Mouse (Mus musculus): ENCODE results near the gene Dclk1.

Gene Dclk1

DNA sequence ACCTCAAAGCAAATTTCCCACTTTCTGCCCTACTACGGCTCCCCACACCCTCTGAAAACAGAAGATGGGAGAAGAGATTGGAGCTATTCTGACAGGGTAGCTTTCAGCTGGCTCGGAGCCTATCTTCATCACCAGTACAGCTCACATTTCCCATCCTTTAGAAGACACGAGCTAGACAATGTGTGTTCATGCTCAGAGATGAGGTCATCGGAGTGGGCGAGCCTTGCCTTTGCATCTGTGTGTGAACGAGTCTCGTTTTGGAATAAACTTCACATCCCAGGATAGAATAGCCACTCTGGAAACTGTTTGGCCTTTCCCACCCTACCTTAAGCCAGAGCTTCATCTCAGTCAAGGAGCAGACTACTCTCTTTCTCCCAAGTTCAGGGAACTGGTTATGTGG, 95.5 kb downstream of the Dclk1 start:
- no peak for DNase-seq

GRCm38 (mm10) chr3:55342445-55342844, 100.3 kb downstream of the Dclk1 start:
- DNase-seq, result no peak

GRCm38 (mm10) chr3:55347371-55348025, 105.3 kb downstream of the Dclk1 start:
- DNase-seq, result peak; percentile 58

DNA sequence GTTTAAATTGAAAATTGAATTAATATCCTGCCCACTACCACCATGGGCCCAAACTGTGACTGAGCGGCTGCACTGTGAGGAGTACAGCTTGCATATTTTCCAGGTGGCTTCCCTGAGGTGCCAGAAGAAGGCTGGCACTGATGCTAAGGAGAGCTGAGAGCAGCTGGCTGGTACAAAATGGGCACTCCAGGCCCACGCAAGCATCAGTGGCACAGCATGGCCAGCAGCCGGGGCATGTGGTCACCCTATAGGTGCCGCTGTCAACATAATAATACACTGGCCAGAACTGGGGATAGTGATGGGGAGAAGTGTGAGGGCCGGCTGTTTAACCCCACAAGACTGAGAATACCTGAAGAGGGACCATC, 105.8 kb downstream of the Dclk1 start:
- no peak for DNase-seq

- DNase-seq, result no peak
Observed at GRCm38 (mm10) chr3:55350194-55350593, 108.0 kb downstream of the Dclk1 start.

- DNase-seq, result peak; percentile 75
Observed at GRCm38 (mm10) chr3:55351281-55352052, 109.3 kb downstream of the Dclk1 start.

- DNase-seq, result no peak
Observed at GRCm38 (mm10) chr3:55352529-55352928, 110.4 kb downstream of the Dclk1 start.

DNA sequence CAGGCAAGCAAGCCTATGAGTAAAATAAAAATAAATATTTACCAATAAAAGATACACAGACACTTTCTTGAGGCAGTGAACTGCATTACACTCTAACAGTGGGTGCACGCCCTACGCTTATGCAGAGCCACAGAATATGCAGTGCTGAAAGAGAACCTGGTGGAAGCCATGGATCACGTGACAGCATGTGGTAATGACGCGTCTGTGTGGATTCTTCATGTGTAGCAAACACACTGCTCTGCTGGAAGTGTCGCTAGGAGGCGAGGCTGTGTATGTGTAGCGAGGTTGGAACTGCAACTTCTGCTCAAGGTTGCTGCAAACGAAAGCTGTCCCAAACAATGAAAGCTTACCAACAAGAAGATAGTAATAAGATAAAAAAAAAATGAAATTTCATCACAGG, 111.0 kb downstream of the Dclk1 start:
- no peak for DNase-seq

DNA sequence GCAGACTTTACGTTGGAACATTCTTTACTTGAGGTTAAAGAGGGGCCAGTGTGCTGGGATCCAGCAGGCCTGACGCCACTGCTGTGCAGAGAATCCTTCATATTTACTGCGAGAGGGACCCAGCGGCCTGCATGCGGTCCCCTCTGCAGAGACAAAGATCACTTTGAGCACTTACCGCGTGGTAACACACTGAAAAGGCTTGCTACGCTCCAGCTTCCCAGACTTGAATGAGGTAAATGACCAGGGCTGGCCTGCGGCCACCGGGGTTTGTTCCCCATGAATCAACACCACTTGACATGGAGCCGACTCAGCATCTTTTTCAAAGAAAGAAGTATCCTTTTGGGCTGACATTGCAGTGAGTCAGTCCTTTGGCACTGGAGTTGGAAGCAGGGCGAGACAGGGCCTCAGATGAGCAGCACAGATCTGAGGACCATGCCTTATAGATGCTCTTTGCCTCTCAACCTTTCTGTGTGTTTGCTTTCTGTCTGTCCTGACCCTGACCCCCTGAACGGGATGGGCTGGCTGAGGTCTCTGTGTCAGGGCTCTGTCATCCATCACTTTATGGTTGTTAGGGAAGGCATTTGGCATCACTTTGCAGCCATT, 111.8 kb downstream of the Dclk1 start:
- peak; percentile 60 for DNase-seq

DNA sequence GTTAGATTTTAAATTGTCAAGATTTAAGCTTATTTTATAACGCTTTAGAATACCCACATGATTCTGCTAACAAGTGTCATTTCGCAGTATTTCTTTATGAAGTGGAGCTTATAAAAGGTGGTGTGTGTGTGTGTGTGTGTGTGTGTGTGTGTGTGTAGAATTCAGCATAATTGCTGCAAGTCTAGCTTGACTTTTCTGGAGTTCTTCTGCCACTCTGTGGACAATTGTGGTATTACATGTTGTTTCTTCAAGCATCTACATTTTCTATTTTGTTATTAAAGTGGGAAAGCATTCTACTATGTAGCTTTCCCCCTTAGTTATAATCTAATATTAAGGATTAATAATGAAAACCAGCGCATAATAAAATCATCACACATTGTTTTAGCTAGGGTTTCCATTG, 112.6 kb downstream of the Dclk1 start:
- peak; percentile 61 for DNase-seq

GRCm38 (mm10) chr3:55358486-55358885, 116.3 kb downstream of the Dclk1 start:
- no peak for DNase-seq

- no peak for DNase-seq
Observed at GRCm38 (mm10) chr3:55360836-55361235, 118.7 kb downstream of the Dclk1 start.

DNA sequence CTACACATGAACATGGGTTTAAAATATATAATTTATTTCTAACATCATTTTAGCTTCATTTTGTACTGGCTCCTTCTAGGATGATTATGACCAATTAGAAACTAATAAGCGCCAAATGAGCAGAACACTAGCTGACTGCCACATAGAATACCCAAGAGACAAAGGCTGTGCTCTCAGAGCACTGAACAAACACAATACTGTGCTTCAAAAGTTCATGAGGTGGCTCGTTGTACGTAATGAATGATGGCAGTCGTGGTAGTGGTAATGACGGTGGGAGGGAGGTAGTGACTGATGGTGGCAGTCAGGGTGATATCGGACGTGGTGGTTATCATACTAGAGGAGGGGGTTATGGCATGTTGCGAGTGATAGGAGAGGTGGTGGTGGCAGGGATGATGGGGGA, 125.0 kb downstream of the Dclk1 start:
- DNase-seq, result no peak

DNA sequence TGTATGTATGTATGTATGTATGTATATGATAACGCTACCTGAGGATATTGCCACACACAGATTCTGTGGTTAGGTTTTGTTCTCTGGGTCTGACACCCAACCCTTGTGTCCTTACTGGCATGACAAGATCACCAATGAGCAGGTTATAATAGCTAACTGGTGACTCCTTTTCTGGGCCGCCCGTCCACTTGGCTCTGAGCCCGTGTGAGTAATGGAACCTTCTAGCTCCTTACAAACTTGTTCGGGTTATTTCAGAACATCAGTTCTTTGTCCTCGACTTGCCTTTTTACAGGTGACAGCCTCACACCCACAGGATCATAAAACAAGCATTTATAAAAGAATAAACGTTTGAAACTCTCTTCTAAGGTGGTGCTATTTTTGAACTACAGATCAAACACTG, 127.0 kb downstream of the Dclk1 start:
- no peak for DNase-seq

GRCm38 (mm10) chr3:55373689-55374088, 131.5 kb downstream of the Dclk1 start:
- peak; percentile 84 for DNase-seq

DNA sequence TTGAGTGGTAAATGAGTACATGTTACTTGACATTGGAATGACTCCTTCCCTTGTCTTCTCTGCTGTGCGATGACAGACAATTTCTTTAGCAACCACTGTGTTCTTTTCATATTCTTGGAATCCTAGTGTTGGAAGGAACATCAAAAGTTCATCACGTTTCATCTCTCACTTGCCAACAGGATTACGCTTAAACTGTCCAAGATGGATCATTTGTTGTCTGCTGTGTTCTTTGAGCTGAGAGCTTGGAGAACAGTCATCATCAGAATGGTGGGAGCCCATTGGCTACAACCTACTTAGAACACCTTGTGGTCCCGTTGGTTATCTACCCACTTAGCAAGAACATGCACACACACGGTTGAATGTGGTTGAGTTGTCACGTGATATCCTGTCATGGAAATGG, 136.4 kb downstream of the Dclk1 start:
- DNase-seq, result no peak

DNA sequence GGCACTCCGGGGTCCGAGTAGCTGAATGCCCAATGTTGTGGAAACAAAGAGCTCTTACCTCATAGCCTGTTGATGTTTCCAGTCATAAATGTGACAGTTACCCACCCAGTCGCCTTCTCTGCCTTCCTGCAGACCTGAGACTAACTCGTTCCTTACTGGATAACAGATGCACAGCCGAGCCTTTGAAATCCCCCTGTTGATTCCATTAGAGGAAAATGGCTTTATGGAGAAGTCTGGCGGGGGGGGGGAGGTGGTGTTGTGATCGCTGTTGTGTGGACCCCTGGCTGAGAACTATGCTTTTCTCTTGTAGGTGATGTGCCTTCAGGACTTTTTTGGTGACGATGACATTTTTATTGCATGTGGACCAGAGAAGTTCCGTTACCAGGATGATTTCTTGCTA, 138.3 kb downstream of the Dclk1 start:
- DNase-seq, result no peak

DNA sequence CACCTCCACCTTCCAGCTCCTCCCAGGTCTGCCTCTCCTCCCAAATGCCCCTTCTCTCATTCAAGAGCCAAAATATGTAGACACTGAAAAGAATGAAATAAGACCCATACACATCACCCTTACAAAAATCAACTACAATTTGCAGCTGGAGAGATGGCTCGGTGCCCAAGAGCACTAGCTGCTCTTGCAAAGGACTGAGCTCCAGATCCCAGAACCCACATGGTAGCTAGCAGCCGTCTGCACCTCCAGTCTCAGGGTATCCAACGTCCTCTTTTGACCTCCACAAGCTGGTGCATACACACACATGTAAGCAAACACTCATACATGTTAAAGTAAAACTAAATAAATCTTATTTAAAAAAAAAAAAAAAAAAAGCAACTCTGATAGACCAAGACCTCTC, 150.4 kb downstream of the Dclk1 start:
- DNase-seq, result no peak

DNA sequence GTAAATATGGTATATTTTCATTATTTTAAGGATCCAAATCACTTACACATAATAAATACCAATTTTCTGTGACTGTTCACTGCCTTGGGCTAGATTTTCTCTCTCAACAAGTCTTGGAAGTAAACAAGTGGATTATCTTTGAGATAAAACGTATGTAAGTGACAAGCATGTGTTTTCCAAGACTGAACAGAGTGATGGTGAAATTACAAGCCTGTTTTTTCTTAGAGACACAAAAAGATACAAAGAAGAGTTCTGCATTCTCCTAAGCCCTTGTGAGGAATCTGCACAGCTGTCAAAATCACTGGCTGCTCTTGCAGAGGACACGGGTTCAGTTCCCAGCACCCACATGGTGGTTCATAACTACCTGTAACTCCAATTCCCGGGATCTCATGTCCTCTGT, 151.4 kb downstream of the Dclk1 start:
- no peak for DNase-seq

DNA sequence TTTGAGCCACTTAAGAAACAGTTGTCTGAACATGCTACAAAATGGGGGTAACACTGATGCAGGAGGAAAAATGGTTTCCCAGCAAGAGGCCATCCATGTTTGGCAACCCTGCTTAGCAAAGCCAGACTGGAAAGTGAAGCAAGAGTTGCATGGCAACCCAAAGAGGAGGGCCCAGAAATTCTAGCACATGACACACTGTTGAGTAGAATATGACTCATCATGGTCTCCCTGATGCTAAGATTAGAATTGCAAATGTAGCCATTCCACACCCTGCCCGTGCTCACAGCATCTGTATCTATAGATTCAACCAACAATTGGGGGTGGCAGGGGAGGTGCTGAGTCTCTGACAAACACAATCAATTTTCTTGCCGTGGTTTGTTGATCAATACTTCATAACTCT, 154.6 kb downstream of the Dclk1 start:
- DNase-seq, result peak; percentile 53

GRCm38 (mm10) chr3:55397752-55398693, 155.9 kb downstream of the Dclk1 start:
- peak; percentile 47 for DNase-seq

DNA sequence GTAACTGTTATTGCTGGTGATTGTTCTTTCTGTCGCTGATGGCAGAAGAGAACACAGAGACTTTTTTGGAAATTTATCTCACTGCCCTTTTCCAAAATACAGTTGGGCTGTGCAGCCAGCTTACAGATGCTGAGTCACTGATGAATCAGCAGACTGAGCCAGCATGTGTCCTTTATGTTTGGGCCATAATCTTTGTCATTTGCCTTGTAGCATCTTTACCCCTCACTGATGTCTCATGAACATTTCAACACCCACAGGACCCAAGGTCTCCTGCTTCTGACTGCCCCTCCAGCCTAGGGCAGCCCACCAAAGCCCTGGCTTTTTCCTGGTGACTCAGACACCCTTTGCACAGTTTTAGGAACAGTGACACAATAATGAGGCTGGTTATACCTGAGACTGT, 159.1 kb downstream of the Dclk1 start:
- peak; percentile 45 for DNase-seq

- no peak for DNase-seq
Observed at GRCm38 (mm10) chr3:55404751-55405150, 162.6 kb downstream of the Dclk1 start.

Measured in right cerebral cortex, adult 18-20 months (tissue).